Mouse (Mus musculus): Measurements from ENCODE around the gene Zfp872.

GRCm38 (mm10) chr9:22226846-22227245 is 39.0 kb downstream of the Zfp872 start:
- TF ChIP-seq CTCF (conservative IDR thresholded peaks at IDR 0.05; ENCODE audit: insufficient read depth, insufficient read length, low read depth, low read length) (no peak), POLR2A (IDR thresholded peaks at IDR 0.05; ENCODE audit: low read depth, low read length) (no peak)
